Mouse (Mus musculus): ENCODE measurements around the gene Erbb3. TPM values are rescaled to one million over a fixed set of nuclear protein-coding genes. Genes with fewer than 3 reads are reported as not detected.
"Not testable (repeated sequence)": the region's sequence is repeated elsewhere in the genome, so short reads cannot be mapped to it uniquely, and the experiment has no call there.

Gene Erbb3
- 1 to 10 TPM; 6.8 to 8.4 (median 8.1) TPM for total RNA-seq (2022)

- no peak for DNase-seq (ENCODE audit: low spot score in 2 of 2)
Observed at GRCm38 (mm10) chr10:128589464-128590192, at the start of gene Erbb3. TSS of gene Erbb3 (minus strand) at chr10:128589652.

DNA sequence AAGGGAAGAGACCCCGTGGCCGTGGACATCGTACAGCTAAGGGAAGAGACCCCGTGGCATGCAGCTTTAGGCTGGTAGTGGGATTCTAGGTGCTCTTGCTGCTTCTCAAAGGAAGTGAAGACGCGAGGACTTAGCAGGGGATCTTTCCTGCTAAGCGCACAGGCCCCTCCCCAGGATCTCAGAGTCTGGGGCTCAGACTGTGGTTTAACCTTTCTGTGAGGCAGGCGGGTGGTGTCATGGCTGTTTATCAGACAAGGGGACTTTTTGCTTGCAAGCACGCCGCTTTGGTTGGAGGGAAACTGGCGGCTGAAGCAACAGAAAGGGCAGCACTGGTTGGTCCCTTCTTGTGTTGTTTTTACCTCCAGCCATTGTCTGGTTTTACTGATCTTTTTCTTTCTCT is 47.6 kb upstream of the Erbb3 start:
- no peak for DNase-seq (ENCODE audit: low spot score in 2 of 2)

- DNase-seq (ENCODE audit: low spot score in 2 of 2), result no peak
Observed at GRCm38 (mm10) chr10:128636561-128636960, 47.1 kb upstream of the Erbb3 start.

GRCm38 (mm10) chr10:128635697-128636096 is 46.2 kb upstream of the Erbb3 start:
- DNase-seq (ENCODE audit: low spot score in 2 of 2), result no peak

GRCm38 (mm10) chr10:128631571-128631970 is 42.1 kb upstream of the Erbb3 start:
- no peak for DNase-seq (ENCODE audit: low spot score in 2 of 2)

DNA sequence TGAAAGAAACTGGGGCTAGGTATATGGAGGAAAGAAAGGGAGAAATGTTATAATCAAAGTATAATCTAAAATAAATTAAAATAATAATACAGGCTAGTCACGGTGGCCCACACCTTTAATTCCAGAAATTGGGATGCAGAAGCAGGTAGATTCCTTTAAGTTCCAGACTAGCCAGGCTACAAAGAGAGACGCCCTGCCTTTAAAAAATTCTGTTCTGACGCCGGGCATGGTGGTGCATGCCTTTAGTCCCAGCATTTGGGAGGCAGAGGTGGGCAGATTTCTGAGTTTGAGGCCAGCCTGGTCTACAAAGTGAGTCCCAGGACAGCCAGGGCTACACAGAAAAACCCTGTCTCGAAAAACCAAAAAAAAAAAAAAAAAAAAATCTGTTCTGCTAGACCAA is 40.9 kb upstream of the Erbb3 start:
- not testable (repeated sequence) for DNase-seq (ENCODE audit: low spot score in 2 of 2)

GRCm38 (mm10) chr10:128629746-128630145 is 40.3 kb upstream of the Erbb3 start:
- no peak for DNase-seq (ENCODE audit: low spot score in 2 of 2)

- no peak for DNase-seq (ENCODE audit: low spot score in 2 of 2)
Observed at GRCm38 (mm10) chr10:128627398-128628317, 38.2 kb upstream of the Erbb3 start.

DNA sequence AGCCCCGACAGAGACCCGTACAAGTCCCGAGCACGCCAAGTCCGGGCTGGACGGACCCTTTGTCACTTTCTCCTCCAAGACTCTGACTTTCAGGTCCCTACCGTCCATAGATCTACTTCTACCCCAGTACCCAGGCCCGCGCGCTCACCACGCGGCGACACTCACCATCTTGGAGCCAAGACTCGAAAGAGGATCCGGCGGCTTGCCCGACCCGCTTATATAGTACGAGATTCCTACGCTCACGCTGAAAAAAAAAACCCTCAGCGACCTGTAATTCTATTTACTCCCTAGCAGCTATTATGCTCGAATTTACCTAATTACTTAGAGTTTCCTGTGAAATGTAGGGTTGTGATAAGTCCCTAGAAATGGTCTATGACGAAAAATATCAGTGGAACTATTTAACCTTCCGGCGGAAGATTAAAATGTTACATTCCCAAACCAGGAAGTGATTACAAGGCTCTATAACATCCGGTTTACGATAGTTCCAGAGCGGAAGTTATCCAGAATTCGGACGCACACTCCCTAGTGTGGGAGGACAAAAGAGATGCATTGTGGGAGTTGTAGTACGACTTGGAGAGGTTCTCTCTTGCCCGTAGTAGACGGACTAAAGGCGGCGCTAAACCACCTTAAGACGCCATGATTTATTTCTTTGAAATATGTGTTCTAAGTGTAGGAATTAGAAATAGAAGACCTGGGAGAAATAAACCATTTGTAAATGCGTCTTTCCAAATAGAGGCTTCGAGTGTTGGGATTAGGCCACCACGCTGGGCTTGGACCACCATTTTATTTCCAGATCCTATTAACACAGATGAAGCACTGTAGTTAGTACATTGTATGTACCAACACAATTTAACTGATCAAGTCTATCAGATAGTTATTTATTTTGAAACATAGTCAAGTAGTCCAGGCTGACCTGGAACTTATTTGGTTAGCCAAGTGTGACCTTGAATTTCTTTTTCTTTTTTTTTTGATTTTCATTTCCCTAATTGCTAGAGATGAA is 37.2 kb upstream of the Erbb3 start, which contains the start of gene Rps26:
Rps26 (minus strand) TSS at position 437 of the 1,000 bp plus-strand sequence.
- peak; percentile 91 to 96 for DNase-seq (ENCODE audit: low spot score in 2 of 2)

DNA sequence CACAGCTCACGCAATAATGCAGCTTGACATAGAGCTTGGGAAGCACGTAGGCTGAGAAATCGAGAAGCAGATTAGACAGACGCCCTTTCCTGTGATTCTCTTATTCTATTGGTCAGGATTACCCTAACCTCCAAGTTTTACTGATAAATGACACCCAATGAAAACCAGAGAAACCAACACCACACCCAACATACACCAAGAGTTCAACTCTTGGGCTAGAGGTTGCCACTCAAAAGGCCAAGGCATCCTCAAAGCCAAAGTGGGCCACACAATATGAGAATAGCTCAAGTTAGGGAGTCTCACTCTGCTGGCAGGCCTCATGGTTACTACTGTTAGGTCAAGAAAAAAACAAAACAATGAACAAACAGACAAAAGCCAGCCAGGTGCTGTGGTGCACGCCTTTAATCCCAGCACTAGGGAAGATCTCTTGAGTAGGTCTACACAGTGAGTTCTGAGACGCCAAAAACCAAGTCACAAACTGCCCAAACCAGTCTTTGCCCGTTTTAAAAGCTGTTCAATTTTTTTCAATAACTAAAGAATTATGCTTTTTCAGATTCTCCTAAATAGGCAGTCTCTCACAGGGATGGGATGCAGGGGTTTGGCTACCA is 35.9 kb upstream of the Erbb3 start:
- no peak for DNase-seq (ENCODE audit: low spot score in 2 of 2)

DNA sequence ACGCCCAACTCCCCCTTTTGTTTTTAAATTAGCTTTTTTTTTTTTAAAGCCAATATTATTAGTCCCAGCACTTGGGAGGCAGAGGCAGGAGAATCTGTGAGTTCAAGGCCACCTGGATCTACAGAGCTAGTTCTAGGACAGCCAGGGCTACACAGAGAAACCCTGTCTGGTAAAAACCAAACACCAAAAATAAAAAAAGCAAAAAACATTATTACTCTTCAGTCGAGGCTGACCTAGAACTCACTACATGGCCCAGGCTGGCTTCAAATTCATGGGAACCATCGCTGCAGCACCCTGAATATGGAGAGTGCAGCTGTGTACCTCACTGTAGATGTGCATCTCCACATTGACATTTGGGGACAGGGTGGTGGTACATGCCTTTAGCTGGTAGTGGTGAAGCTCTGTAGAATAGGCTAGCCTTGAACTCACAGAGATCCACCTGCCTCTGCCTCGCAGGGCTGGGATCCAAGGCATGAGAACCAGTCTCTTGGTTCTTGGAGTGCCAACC is 33.7 kb upstream of the Erbb3 start:
- not testable (repeated sequence) for DNase-seq (ENCODE audit: low spot score in 2 of 2)

- DNase-seq (ENCODE audit: low spot score in 2 of 2), result no peak
Observed at GRCm38 (mm10) chr10:128622702-128623101, 33.2 kb upstream of the Erbb3 start.

DNA sequence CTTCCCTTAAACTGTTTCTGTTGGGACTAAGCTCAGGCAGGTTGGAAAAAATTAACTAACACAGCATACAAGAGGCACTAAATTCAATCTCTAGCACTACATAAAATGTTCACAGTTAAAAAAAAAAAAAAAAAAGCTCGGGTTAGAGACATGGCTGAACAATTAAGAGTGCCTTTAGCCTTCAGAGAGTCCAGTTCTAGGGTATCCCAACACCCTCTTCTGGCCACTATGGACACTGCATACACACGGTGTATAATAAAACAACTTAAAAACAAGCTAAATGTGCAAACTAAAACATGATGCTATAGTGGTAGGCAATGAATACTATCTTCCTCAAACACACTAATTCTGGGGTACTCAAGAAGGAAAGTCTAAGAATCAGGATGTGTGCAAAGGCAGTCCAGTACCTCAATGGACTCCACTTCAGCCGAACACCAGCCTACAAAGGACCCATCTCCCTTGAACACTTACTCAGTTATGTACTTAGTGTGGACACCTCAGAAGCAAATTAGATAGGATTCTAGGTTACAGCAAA is 32.6 kb upstream of the Erbb3 start:
- no peak for DNase-seq (ENCODE audit: low spot score in 2 of 2)

DNA sequence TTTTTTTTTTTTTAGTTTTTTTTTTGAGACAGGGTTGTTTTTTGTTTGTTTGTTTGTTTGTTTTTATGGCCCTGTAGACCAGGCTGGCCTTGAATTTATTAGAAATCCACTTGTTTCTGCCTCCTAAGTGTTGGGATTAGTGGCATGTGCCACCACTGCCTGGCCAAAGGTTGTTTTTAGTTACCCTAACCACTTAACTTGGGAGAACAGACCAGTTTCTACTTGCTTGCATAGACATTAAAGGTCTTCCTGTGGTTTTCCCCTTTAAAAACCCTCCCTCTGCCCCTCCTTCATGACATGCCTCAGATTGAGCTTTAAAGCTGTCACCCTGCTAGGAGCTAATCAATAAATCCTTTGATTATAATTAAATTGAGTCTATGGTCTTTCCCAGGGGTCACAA is 30.8 kb upstream of the Erbb3 start:
- DNase-seq (ENCODE audit: low spot score in 2 of 2), result no peak

DNA sequence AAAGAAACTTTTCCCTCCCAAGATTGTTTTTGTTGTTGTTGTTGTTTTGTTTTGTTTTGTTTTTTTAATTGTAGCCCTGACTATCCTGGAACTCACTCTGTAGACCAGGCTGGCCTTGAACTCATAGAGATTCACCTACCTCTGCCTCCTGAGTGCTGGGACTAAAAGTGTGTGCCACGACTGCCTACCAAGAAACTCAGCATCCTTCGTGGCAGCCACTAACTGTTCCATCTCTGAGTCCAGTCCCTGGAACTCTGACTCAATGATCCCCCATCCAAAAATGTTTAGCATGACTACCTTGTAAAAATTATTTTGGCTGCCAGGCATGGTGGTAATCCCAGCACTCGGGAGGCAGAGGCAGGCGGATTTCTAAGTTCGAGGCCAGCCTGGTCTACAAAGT is 29.7 kb upstream of the Erbb3 start:
- DNase-seq (ENCODE audit: low spot score in 2 of 2), result not testable (repeated sequence)

- DNase-seq (ENCODE audit: low spot score in 2 of 2), result no peak
Observed at GRCm38 (mm10) chr10:128618570-128618969, 29.1 kb upstream of the Erbb3 start.

DNA sequence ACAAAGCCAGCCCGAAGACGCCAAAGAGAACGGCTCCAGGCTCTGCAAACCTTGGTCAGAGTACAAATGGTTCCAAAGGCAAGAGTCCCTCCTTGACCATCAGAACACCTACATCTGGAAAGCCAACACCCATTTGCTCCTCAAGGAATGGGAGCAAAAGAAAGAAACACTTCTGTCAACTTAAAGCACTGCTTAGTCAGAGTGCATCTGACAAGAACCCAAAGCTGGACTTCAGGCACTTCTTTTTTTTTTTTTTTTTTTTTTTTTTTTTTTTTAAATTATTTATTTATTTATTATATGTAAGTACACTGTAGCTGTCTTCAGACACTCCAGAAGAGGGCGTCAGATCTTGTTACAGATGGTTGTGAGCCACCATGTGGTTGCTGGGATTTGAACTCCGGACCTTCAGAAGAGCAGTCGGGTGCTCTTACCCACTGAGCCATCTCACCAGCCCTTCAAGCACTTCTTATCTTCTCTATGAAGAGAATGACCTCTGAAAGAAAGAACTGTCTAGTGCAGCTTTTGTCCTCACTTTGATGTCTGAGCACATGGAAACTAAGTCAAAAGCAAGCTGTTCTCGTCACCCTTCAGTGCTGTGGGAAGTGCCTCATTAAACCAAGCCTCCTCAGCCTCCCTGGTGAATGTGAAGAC is 26.5 kb upstream of the Erbb3 start:
- DNase-seq (ENCODE audit: low spot score in 2 of 2), result not testable (repeated sequence)

DNA sequence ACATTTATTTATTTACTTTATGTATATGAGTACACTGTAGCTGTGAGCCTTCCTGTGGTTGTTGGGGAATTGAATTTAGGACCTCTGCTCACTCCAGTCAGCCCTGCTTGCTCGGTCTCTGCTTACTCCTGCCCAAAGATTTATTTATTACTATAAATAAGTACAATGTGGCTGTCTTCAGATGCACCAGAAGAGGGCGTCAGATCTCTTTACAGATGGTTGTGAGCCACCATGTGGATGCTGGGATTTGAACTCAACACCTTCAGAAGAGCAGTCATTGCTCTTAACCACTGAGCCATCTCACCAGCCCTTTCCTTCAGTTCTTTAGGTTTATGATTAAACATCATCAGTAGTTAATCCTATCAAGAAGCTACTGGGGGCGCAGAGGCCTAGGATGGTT is 25.5 kb upstream of the Erbb3 start:
- no peak for DNase-seq (ENCODE audit: low spot score in 2 of 2)

- not testable (repeated sequence) for DNase-seq (ENCODE audit: low spot score in 2 of 2)
Observed at GRCm38 (mm10) chr10:128613820-128614219, 24.4 kb upstream of the Erbb3 start.

- DNase-seq (ENCODE audit: low spot score in 2 of 2), result no peak
Observed at GRCm38 (mm10) chr10:128613154-128613440, 23.6 kb upstream of the Erbb3 start.

All from layer of hippocampus, adult 8-10 months (tissue).